Mouse (Mus musculus) myocyte (in vitro differentiated cells): ENCODE results near the gene Zfp462. TPM values are rescaled to one million over a fixed set of nuclear protein-coding genes. Genes with fewer than 3 reads are reported as not detected.

Experiments
- H3K27me3 ChIP-seq: one replicate; pipeline ENCODE4 v1.6.1; 2011; ENCODE audit not compliant: control insufficient read depth, insufficient read depth, insufficient read length
- H3K36me3 ChIP-seq: one replicate; pipeline ENCODE4 v1.6.1; 2011; ENCODE audit not compliant: control insufficient read depth, insufficient read depth
- H3K4me2 ChIP-seq: one replicate; pipeline ENCODE4 v1.6.1; 2011; ENCODE audit warnings: low read depth, control low read depth
- H3K4me3 ChIP-seq: one replicate; pipeline ENCODE4 v1.5.1; 2011; ENCODE audit warnings: mild to moderate bottlenecking, control low read depth, moderate library complexity
- H3K79me2 ChIP-seq: one replicate; pipeline ENCODE4 v1.6.1; 2011; ENCODE audit not compliant: control insufficient read depth, insufficient read depth
- H3ac ChIP-seq: one replicate; pipeline ENCODE4 v1.6.1; 2011; ENCODE audit not compliant: control insufficient read depth, insufficient read length
- CEBPB ChIP-seq: IDR thresholded peaks from 2 replicates; pipeline ENCODE4 v1.6.1; 2011; ENCODE audit warnings: mild to moderate bottlenecking, moderate library complexity; ENCODE audit not compliant: poor library complexity, insufficient read depth, severe bottlenecking
- E2F4 ChIP-seq: IDR thresholded peaks from one replicate; pipeline ENCODE4 v1.6.1; 2011; ENCODE audit warnings: mild to moderate bottlenecking, control low read depth, moderate library complexity; ENCODE audit not compliant: insufficient read depth
- MAX ChIP-seq: IDR thresholded peaks from one replicate; pipeline ENCODE4 v1.6.1; 2011; ENCODE audit warnings: low read depth, mild to moderate bottlenecking, control low read depth
- MYOD1 ChIP-seq, 3 experiments: IDR thresholded peaks; one replicate each; pipeline ENCODE4 v1.6.1; 2011; ENCODE audit warnings: control low read depth in 2 of 3, low read depth in 2 of 3, mild to moderate bottlenecking in 2 of 3, moderate library complexity in 1 of 3; ENCODE audit not compliant: insufficient read length in 2 of 3, control insufficient read depth in 1 of 3
- MYOG ChIP-seq, 3 experiments: IDR thresholded peaks; one replicate each; pipeline ENCODE4 v1.6.1; 2011; ENCODE audit warnings: control low read depth in 2 of 3, low read depth in 2 of 3, mild to moderate bottlenecking in 2 of 3; ENCODE audit not compliant: insufficient read length in 2 of 3, control insufficient read depth in 1 of 3, insufficient read depth in 1 of 3
- POLR2A ChIP-seq: IDR thresholded peaks from one replicate; pipeline ENCODE4 v1.6.1; 2011; ENCODE audit warnings: low read depth, mild to moderate bottlenecking, control low read depth, moderate library complexity; ENCODE audit not compliant: insufficient read length
- POLR2AphosphoS2 ChIP-seq: IDR thresholded peaks from one replicate; pipeline ENCODE4 v1.6.1; 2011; ENCODE audit warnings: low read depth, control low read depth; ENCODE audit not compliant: insufficient read length
- REST ChIP-seq: IDR thresholded peaks from one replicate; pipeline ENCODE4 v1.6.1; 2011; ENCODE audit warnings: mild to moderate bottlenecking, control low read depth, moderate library complexity; ENCODE audit not compliant: insufficient read depth, insufficient read length
- SRF ChIP-seq: IDR thresholded peaks from one replicate; pipeline ENCODE4 v1.6.1; 2011; ENCODE audit warnings: low read depth; ENCODE audit not compliant: control insufficient read depth, insufficient read length
- TCF12 ChIP-seq: IDR thresholded peaks from one replicate; pipeline ENCODE4 v1.6.1; 2011; ENCODE audit warnings: mild to moderate bottlenecking, control low read depth; ENCODE audit not compliant: poor library complexity, insufficient read depth, severe bottlenecking
- TCF3 ChIP-seq: IDR thresholded peaks from one replicate; pipeline ENCODE4 v1.6.1; 2011; ENCODE audit warnings: low read depth, control low read depth; ENCODE audit not compliant: insufficient read length
- USF1 ChIP-seq: IDR thresholded peaks from one replicate; pipeline ENCODE4 v1.6.1; 2011; ENCODE audit warnings: low read depth, mild to moderate bottlenecking, control low read depth, moderate library complexity
- polyA plus RNA-seq: library from polyadenylated mRNA; unstranded; fragments of >200 nt; fragmentation: generic; extraction: Trizol; gene quantifications from one replicate; pipeline ENCODE4 v1.2.1, GENCODE M21; 2012; ENCODE audit warnings: missing spikeins

The Zfp462 gene
- polyA plus RNA-seq, 1 experiment = 3.1 TPM

GRCm38 (mm10) chr4:55013563-55014248 lies 68.9 kb downstream of the Zfp462 start:
- TF ChIP-seq POLR2A = no peak
- TF ChIP-seq CEBPB = no peak
- no peak for TF ChIP-seq TCF3
- no peak for TF ChIP-seq POLR2AphosphoS2
- no peak for TF ChIP-seq TCF12
- TF ChIP-seq E2F4 = no peak
- TF ChIP-seq MYOG (IDR thresholded peaks at IDR 0.05; ENCODE audit: control insufficient read depth in 1 of 3, insufficient read depth in 1 of 3, insufficient read length in 2 of 3, low read depth in 2 of 3) = no peak
- TF ChIP-seq USF1 = no peak
- no peak for TF ChIP-seq MAX
- no peak for TF ChIP-seq MYOD1 (IDR thresholded peaks at IDR 0.05; ENCODE audit: control insufficient read depth in 1 of 3, insufficient read length in 2 of 3, low read depth in 2 of 3)
- TF ChIP-seq REST = no peak
- TF ChIP-seq SRF = no peak
- Histone ChIP-seq H3K36me3 (peaks cover 47% of the 10 kb centered on the region), H3K27me3 (no peaks in the 10 kb centered on the region), H3K79me2 (no peaks in the 10 kb centered on the region), H3K4me3 (no peak overlapping the region), H3ac (no peak overlapping the region), H3K4me2 (no peak overlapping the region)

GRCm38 (mm10) chr4:55014731-55015463 lies 70.0 kb downstream of the Zfp462 start:
- peaks cover 46% of the 10 kb centered on the region for H3K36me3 ChIP-seq
- H3K4me2 ChIP-seq = no peak overlapping the region
- no peak overlapping the region for H3K4me3 ChIP-seq
- no peaks in the 10 kb centered on the region for H3K79me2 ChIP-seq
- no peaks in the 10 kb centered on the region for H3K27me3 ChIP-seq
- TF ChIP-seq USF1 (no peak), SRF (no peak), MAX (no peak), MYOD1 (IDR thresholded peaks at IDR 0.05; ENCODE audit: control insufficient read depth in 1 of 3, insufficient read length in 2 of 3, low read depth in 2 of 3) (no peak), POLR2A (no peak), MYOG (IDR thresholded peaks at IDR 0.05; ENCODE audit: control insufficient read depth in 1 of 3, insufficient read depth in 1 of 3, insufficient read length in 2 of 3, low read depth in 2 of 3) (no peak), CEBPB (no peak), TCF3 (no peak)
- no peak overlapping the region for H3ac ChIP-seq

- TF ChIP-seq POLR2AphosphoS2 = no peak
- TF ChIP-seq CEBPB = no peak
- TF ChIP-seq POLR2A = no peak
- no peak for TF ChIP-seq TCF12
- no peak for TF ChIP-seq E2F4
- TF ChIP-seq MYOD1 (IDR thresholded peaks at IDR 0.05; ENCODE audit: control insufficient read depth in 1 of 3, insufficient read length in 2 of 3, low read depth in 2 of 3) = no peak
- TF ChIP-seq USF1 = no peak
- TF ChIP-seq SRF = no peak
- no peak for TF ChIP-seq MAX
- TF ChIP-seq MYOG (IDR thresholded peaks at IDR 0.05; ENCODE audit: control insufficient read depth in 1 of 3, insufficient read depth in 1 of 3, insufficient read length in 2 of 3, low read depth in 2 of 3) = no peak
- TF ChIP-seq REST = no peak
- H3K4me2 ChIP-seq = no peak overlapping the region
- H3K27me3 ChIP-seq = no peaks in the 10 kb centered on the region
These were observed 70.7 kb downstream of the Zfp462 start for GRCm38 (mm10) chr4:55015517-55015916.

DNA sequence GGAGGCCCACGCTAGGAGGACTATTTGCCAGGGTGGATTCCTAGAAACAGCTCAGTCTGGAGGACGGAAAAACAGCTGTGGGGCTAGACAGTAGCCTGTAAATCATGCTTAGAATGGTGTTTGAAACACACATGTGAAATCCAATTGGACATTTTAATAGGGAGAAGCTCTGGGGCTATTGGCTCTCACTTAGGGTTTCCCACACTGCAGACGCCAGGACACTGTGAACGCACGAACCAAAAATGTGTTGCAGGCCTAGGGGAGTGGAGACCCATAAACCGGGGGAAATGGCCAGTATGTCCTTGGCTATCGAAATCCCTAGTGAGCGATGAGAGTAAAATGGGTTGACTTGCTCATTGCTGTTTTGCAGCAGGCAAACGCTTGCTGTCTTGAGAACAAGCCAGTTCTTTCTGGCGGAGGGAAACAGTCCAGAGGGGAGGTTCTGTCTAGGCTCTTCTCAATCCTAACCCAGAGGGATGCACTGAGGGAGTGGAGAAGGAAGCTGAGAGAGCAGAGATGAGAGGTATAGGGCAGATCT lies 81.3 kb downstream of the Zfp462 start:
- no peak overlapping the region for H3K4me3 ChIP-seq
- H3K27me3 ChIP-seq = no peaks in the 10 kb centered on the region
- no peaks in the 10 kb centered on the region for H3K36me3 ChIP-seq
- no peaks in the 10 kb centered on the region for H3K79me2 ChIP-seq
- TF ChIP-seq MYOD1 (IDR thresholded peaks at IDR 0.05; ENCODE audit: control insufficient read depth in 1 of 3, insufficient read length in 2 of 3, low read depth in 2 of 3) (no peak), POLR2A (no peak), MAX (no peak), MYOG (IDR thresholded peaks at IDR 0.05; ENCODE audit: control insufficient read depth in 1 of 3, insufficient read depth in 1 of 3, insufficient read length in 2 of 3, low read depth in 2 of 3) (no peak), USF1 (no peak), POLR2AphosphoS2 (no peak), SRF (no peak), TCF12 (no peak)
- no peak overlapping the region for H3ac ChIP-seq
- H3K4me2 ChIP-seq = no peak overlapping the region

More at GRCm38 (mm10) chr4:55015517-55015916, 70.7 kb downstream of the Zfp462 start:
- Histone ChIP-seq H3ac (no peak overlapping the region), H3K36me3 (peaks cover 39% of the 10 kb centered on the region), H3K79me2 (no peaks in the 10 kb centered on the region), H3K4me3 (no peak overlapping the region)
